8 mouse cellular contexts compared by ENCODE assay signal in genomic region chr2:90579728-90580235, GRCm38 (mm10). TPM values are rescaled to one million over a fixed set of nuclear protein-coding genes. Genes with fewer than 3 reads are reported as not detected.
DNase-seq lines count a peak whose midpoint lies in the region; ATAC-seq and TF ChIP-seq lines count a peak whose summit lies in the region.

No protein-coding gene starts in this region.

- no peaks in the 10 kb centered on the region for H3K36me3 ChIP-seq in liver, embryonic 11.5 days (ENCODE audit: control insufficient read depth, insufficient read depth, low read length)
- H3K36me3 ChIP-seq in midbrain, postnatal 0 days (ENCODE audit: insufficient read depth, low read length): no peaks in the 10 kb centered on the region

- WGBS in liver, embryonic 11.5 days: 0% methylated on average over 43 of the region's 44 CpGs
- WGBS in midbrain, postnatal 0 days: 0% methylated on average over 14 of the region's 44 CpGs

- H3K27me3 ChIP-seq in liver, embryonic 11.5 days (replicated peaks; ENCODE audit: control insufficient read depth, insufficient read depth, low read length): no peaks in the 10 kb centered on the region
- no peaks in the 10 kb centered on the region for H3K27me3 ChIP-seq in midbrain, postnatal 0 days (ENCODE audit: insufficient read depth, low read length)

- intact Hi-C loops in gastrocnemius, adult 2 months (cut with DNase I): loop anchor here (5.0 kb wide), 5 partner anchors 37 to 98 kb away; partner anchors contain the start of gene Nup160

- H3K9me3 ChIP-seq in liver, embryonic 11.5 days (ENCODE audit: control insufficient read depth, low read length): no peaks in the 10 kb centered on the region
- H3K9me3 ChIP-seq in midbrain, postnatal 0 days (ENCODE audit: low read length): no peaks in the 10 kb centered on the region

- TF ChIP-seq CTCF in gastrocnemius, adult 2 months (IDR thresholded peaks at IDR 0.05): peak; percentile 48
- peak; percentile 57 for TF ChIP-seq CTCF in midbrain, postnatal 0 days (IDR thresholded peaks at IDR 0.05)

- peak; percentile 64 for ATAC-seq in liver, embryonic 11.5 days (replicated peaks; ENCODE audit: low FRiP score)
- ATAC-seq in midbrain, postnatal 0 days (ENCODE audit: low FRiP score): peak; percentile 72

- H3K9ac ChIP-seq in liver, embryonic 11.5 days (ENCODE audit: low read depth, low read length): peak overlapping the region; percentile 82
- peak overlapping the region; percentile 93 for H3K9ac ChIP-seq in midbrain, postnatal 0 days (replicated peaks; ENCODE audit: low read length, poor library complexity, severe bottlenecking)

- H3K4me3 ChIP-seq in gastrocnemius, adult 2 months: peak overlapping the region; percentile 96
- H3K4me3 ChIP-seq in liver, embryonic 11.5 days (ENCODE audit: low read depth, low read length): peak overlapping the region; percentile 90
- peak overlapping the region; percentile 95 for H3K4me3 ChIP-seq in midbrain, postnatal 0 days (ENCODE audit: low read depth, low read length)

- peak overlapping the region; percentile 85 for H3K27ac ChIP-seq in gastrocnemius, adult 2 months
- H3K27ac ChIP-seq in liver, embryonic 11.5 days (ENCODE audit: low read depth, low read length): peak overlapping the region; percentile 75
- H3K27ac ChIP-seq in midbrain, postnatal 0 days (ENCODE audit: low read depth, low read length): peak overlapping the region; percentile 85

- peak overlapping the region; percentile 97 for H3K4me2 ChIP-seq in liver, embryonic 11.5 days
- peak overlapping the region; percentile 81 for H3K4me2 ChIP-seq in midbrain, postnatal 0 days (ENCODE audit: low read depth, low read length, poor library complexity, severe bottlenecking)

- peaks cover 21% of the 10 kb centered on the region for H3K4me1 ChIP-seq in liver, embryonic 11.5 days (replicated peaks; ENCODE audit: control insufficient read depth, insufficient read depth, low read length)
- peaks cover 3% of the 10 kb centered on the region; the same call in 1 of the 2 replicates for H3K4me1 ChIP-seq in midbrain, postnatal 0 days (ENCODE audit: insufficient read depth, low read length)

- peak; percentile 62 for DNase-seq in right cerebral cortex, postnatal 4 days
- DNase-seq in right cerebral cortex, postnatal 14 days: no peak
- peak; percentile 81 for DNase-seq in cerebellum, adult 9-11 months
- DNase-seq in gastrocnemius, adult 2 months: peak; percentile 75
- peak; percentile 55 for DNase-seq in induced T-regulatory cell, adult 2 months (ENCODE audit: low read depth)
- peak; percentile 82 for DNase-seq in liver, embryonic 11.5 days (ENCODE audit: low spot score)
- DNase-seq in midbrain, postnatal 0 days (ENCODE audit: low spot score): peak; percentile 60
- DNase-seq in testis, postnatal 14 days (ENCODE audit: low spot score): peak; percentile 38

RNA-seq across cellular contexts. Expression of gene Ptprj, which starts 0.7 kb away (rescaled TPM):
- total RNA-seq in gastrocnemius, adult 2 months (2021): 1 to 10 TPM; 2.1 to 4.2 TPM
- polyA plus RNA-seq in liver, embryonic 11.5 days (2014; fragmentation: Nextera tagmentation; extraction: Ambion mirVana): 5.1 TPM in 2 replicates
- 36.6 and 39.7 TPM in 2 replicates for total RNA-seq in midbrain, postnatal 0 days (2014; rRNA removed)
- polyA plus RNA-seq in midbrain, postnatal 0 days (2015; fragmentation: Nextera tagmentation; extraction: Ambion mirVana): 3.7 and 4.3 TPM in 2 replicates
